In genomic region chr14:93070140-93070539, GRCm38 (mm10) we compare ENCODE assay signal across 23 mouse cellular contexts.
A peak's percentile ranks its signal among the peaks of the same experiment; 100 is the strongest.
DNase-seq lines count a peak whose midpoint lies in the region; ATAC-seq and TF ChIP-seq lines count a peak whose summit lies in the region.
"Had no signal": no experiment of that assay in that cellular context is flagged by ENCODE, and none has a peak within 500 bp of the region (broad histone marks: within the 10 kb centered on the region; RNA-seq: fewer than 3 reads in every experiment).

No protein-coding gene starts in this region.

- no peak for TF ChIP-seq CTCF in kidney, adult 2 months (conservative IDR thresholded peaks at IDR 0.05; ENCODE audit: insufficient read depth, insufficient read length, low read depth, low read length)
- no peak for TF ChIP-seq CTCF in lung, embryonic 14.5 days (IDR thresholded peaks at IDR 0.05; ENCODE audit: low read depth)

- no peak overlapping the region for H3K9ac ChIP-seq in kidney, embryonic 15.5 days
- H3K9ac ChIP-seq in lung, embryonic 14.5 days: no peak overlapping the region
- H3K9ac ChIP-seq: forebrain, embryonic 13.5 days; intestine, embryonic 15.5 days; limb, embryonic 12.5 days; liver, embryonic 14.5 days; stomach, embryonic 15.5 days had no signal

- no peak for ATAC-seq in kidney, embryonic 15.5 days (replicated peaks; ENCODE audit: low FRiP score)
- ATAC-seq in lung, embryonic 14.5 days (ENCODE audit: insufficient read depth): no peak
- ATAC-seq: forebrain, embryonic 13.5 days; hindbrain, embryonic 16.5 days; intestine, embryonic 15.5 days; midbrain, embryonic 16.5 days had no signal

- H3K4me2 ChIP-seq in kidney, embryonic 15.5 days: no peak overlapping the region
- no peak overlapping the region for H3K4me2 ChIP-seq in lung, embryonic 14.5 days
- H3K4me2 ChIP-seq: forebrain, embryonic 13.5 days; intestine, embryonic 15.5 days; limb, embryonic 12.5 days; stomach, embryonic 15.5 days had no signal

- no peaks in the 10 kb centered on the region for H3K9me3 ChIP-seq in kidney, embryonic 15.5 days (replicated peaks)
- H3K9me3 ChIP-seq in lung, embryonic 14.5 days (ENCODE audit: low read depth, low read length): no peaks in the 10 kb centered on the region
- H3K9me3 ChIP-seq: embryonic facial prominence, embryonic 10.5 days; forebrain, embryonic 13.5 days; heart, embryonic 10.5 days; intestine, embryonic 15.5 days; limb, embryonic 12.5 days; stomach, embryonic 15.5 days had no signal

- no peak overlapping the region for H3K4me3 ChIP-seq in kidney, adult 2 months (ENCODE audit: insufficient read depth, low read depth, low read length)
- no peak overlapping the region for H3K4me3 ChIP-seq in kidney, embryonic 15.5 days (replicated peaks)
- no peak overlapping the region for H3K4me3 ChIP-seq in lung, embryonic 14.5 days (ENCODE audit: low read depth, low read length)
- H3K4me3 ChIP-seq: embryonic facial prominence, embryonic 10.5 days; forebrain, embryonic 13.5 days; heart, embryonic 10.5 days; intestine, embryonic 15.5 days; layer of hippocampus, adult 2 months; limb, embryonic 12.5 days; stomach, embryonic 15.5 days had no signal

- H3K27ac ChIP-seq in kidney, adult 2 months (ENCODE audit: insufficient read depth, low read depth, low read length): no peak overlapping the region
- no peak overlapping the region for H3K27ac ChIP-seq in kidney, embryonic 15.5 days
- H3K27ac ChIP-seq in lung, embryonic 14.5 days (ENCODE audit: low read depth): no peak overlapping the region
- H3K27ac ChIP-seq: embryonic facial prominence, embryonic 10.5 days; forebrain, embryonic 13.5 days; heart, embryonic 10.5 days; intestine, embryonic 15.5 days; kidney, postnatal 0 days; layer of hippocampus, adult 2 months; limb, embryonic 12.5 days; liver, embryonic 14.5 days; macrophage; stomach, embryonic 15.5 days had no signal

- no peaks in the 10 kb centered on the region for H3K27me3 ChIP-seq in kidney, adult 2 months (replicated peaks; ENCODE audit: control insufficient read depth, insufficient read depth, low read length)
- H3K27me3 ChIP-seq in kidney, embryonic 15.5 days: no peaks in the 10 kb centered on the region
- no peaks in the 10 kb centered on the region for H3K27me3 ChIP-seq in lung, embryonic 14.5 days (ENCODE audit: insufficient read depth, low read length)
- H3K27me3 ChIP-seq: forebrain, embryonic 13.5 days; intestine, embryonic 15.5 days; limb, embryonic 12.5 days; stomach, embryonic 15.5 days had no signal

- 44% methylated on average over 4 of the region's 4 CpGs for WGBS in kidney, adult 2 months
- 44% methylated on average over 4 of the region's 4 CpGs for WGBS in kidney, embryonic 15.5 days
- WGBS in lung, embryonic 14.5 days: 32% methylated on average over 4 of the region's 4 CpGs

- no peaks in the 10 kb centered on the region for H3K36me3 ChIP-seq in kidney, adult 2 months (ENCODE audit: control insufficient read depth, insufficient read depth, low read length)
- H3K36me3 ChIP-seq in kidney, embryonic 15.5 days: no peaks in the 10 kb centered on the region
- H3K36me3 ChIP-seq in lung, embryonic 14.5 days (ENCODE audit: insufficient read depth): no peaks in the 10 kb centered on the region
- H3K36me3 ChIP-seq: embryonic facial prominence, embryonic 10.5 days; heart, embryonic 10.5 days; intestine, embryonic 15.5 days; limb, embryonic 12.5 days; stomach, embryonic 15.5 days had no signal

- H3K4me1 ChIP-seq in kidney, adult 2 months (ENCODE audit: control insufficient read depth, insufficient read depth, low read length): no peaks in the 10 kb centered on the region
- no peaks in the 10 kb centered on the region for H3K4me1 ChIP-seq in kidney, embryonic 15.5 days
- H3K4me1 ChIP-seq in lung, embryonic 14.5 days (ENCODE audit: insufficient read depth): peaks cover 13% of the 10 kb centered on the region; the same call in 1 of the 2 replicates
- H3K4me1 ChIP-seq: heart, embryonic 10.5 days; intestine, embryonic 15.5 days; limb, embryonic 12.5 days; stomach, embryonic 15.5 days had no signal

- TF ChIP-seq POLR2A in kidney, adult 2 months (IDR thresholded peaks at IDR 0.05; ENCODE audit: low read depth, low read length): no peak

- peak; percentile 10 for DNase-seq in adrenal gland, adult 2 months
- DNase-seq in adrenal gland, adult 18-20 months (ENCODE audit: low spot score in 2 of 2): no peak
- DNase-seq in kidney, adult 2 months: peak; percentile 2
- DNase-seq in lung, embryonic 14.5 days: peak; percentile 19
- no peak for DNase-seq in lung, postnatal 25 days (ENCODE audit: low spot score)
- no peak for DNase-seq in cerebellum, adult 11-12 months
- DNase-seq: cerebellum, adult 11 months; cerebellum, postnatal 10 days; gastrocnemius, postnatal 36 days; thymus, postnatal 25 days had no signal

Comparison
In these comparisons a context has a peak if more than half of its experiments do, and no peak if none do; other contexts are left out.
1. DNase-seq: peak in adrenal gland, adult 2 months (single experiment), kidney, adult 2 months (single experiment) and lung, embryonic 14.5 days (single experiment); none in adrenal gland, adult 18-20 months (0 of 2), lung, postnatal 25 days (single experiment) and cerebellum, adult 11-12 months (single experiment).